Mouse (Mus musculus) olfactory bulb, adult 2 months (tissue): Measurements from ENCODE around the gene Nme2. TPM values are rescaled to one million over a fixed set of nuclear protein-coding genes. Genes with fewer than 3 reads are reported as not detected.

Experiments used
- H3K27ac ChIP-seq: fragments of 200-500 bp; 2 replicates; pipeline ENCODE4 v1.5.1; 2012; ENCODE audit warnings: low read depth, low read length; ENCODE audit not compliant: insufficient read depth
- H3K4me1 ChIP-seq: fragments of 200-500 bp; 2 replicates; pipeline ENCODE4 v1.6.1; 2012; ENCODE audit warnings: low read length; ENCODE audit not compliant: control insufficient read depth, insufficient read depth
- H3K4me3 ChIP-seq: fragments of 200-500 bp; 2 replicates; pipeline ENCODE4 v1.5.1; 2012; ENCODE audit warnings: mild to moderate bottlenecking, low read depth, low read length, moderate library complexity; ENCODE audit not compliant: insufficient read depth
- CTCF ChIP-seq: fragments of 200-500 bp; IDR thresholded peaks from 2 replicates; pipeline ENCODE4 v1.5.1; 2012; ENCODE audit warnings: low read depth, mild to moderate bottlenecking, low read length, moderate library complexity; ENCODE audit not compliant: insufficient read depth
- POLR2A ChIP-seq: fragments of 200-500 bp; IDR thresholded peaks from 2 replicates; pipeline ENCODE4 v1.6.1; 2012; ENCODE audit warnings: mild to moderate bottlenecking, low read depth, low read length, moderate library complexity; ENCODE audit not compliant: insufficient read depth
- WGBS: fragments of 180-500 bp; shearing (Covaris S2); methylation state at CpG from one replicate; pipeline ENCODE4 v1.1.7; 2018; 5-methylcytosine and 5-hydroxymethylcytosine counted together
- polyA plus RNA-seq: library from polyadenylated mRNA; stranded (reverse); fragments of >200 nt; gene quantifications from 2 replicates; pipeline ENCODE4 v1.2.4, GENCODE M21; 2012; ENCODE audit warnings: low replicate concordance; ENCODE audit not compliant: missing spikeins, insufficient read depth, insufficient read length

The Nme2 gene
- polyA plus RNA-seq, 1 experiment = not detected

- no peak overlapping the region for H3K27ac ChIP-seq
- H3K4me3 ChIP-seq = no peak overlapping the region
- TF ChIP-seq CTCF = no peak
- WGBS = 90% methylated on average over 3 of the region's 3 CpGs
- H3K4me1 ChIP-seq = peaks cover 2% of the 10 kb centered on the region; the same call in 1 of the 2 replicates
Observed at GRCm38 (mm10) chr11:93911603-93912002, 44.5 kb downstream of the Nme2 start.

GRCm38 (mm10) chr11:93908829-93909228, 47.2 kb downstream of the Nme2 start:
- Histone ChIP-seq H3K4me3 (no peak overlapping the region), H3K27ac (no peak overlapping the region), H3K4me1 (peaks cover 2% of the 10 kb centered on the region; the same call in 1 of the 2 replicates)
- TF ChIP-seq POLR2A (no peak), CTCF (no peak)
- 78% methylated on average over 9 of the region's 9 CpGs for WGBS

- 79% methylated on average over 3 of the region's 3 CpGs for WGBS
- Histone ChIP-seq H3K4me1 (no peaks in the 10 kb centered on the region), H3K27ac (no peak overlapping the region), H3K4me3 (no peak overlapping the region)
- TF ChIP-seq CTCF (no peak), POLR2A (no peak)
Observed at GRCm38 (mm10) chr11:93907839-93908238, 48.2 kb downstream of the Nme2 start.

GRCm38 (mm10) chr11:93906834-93907233, 49.2 kb downstream of the Nme2 start:
- H3K27ac ChIP-seq = no peak overlapping the region
- no peak for TF ChIP-seq POLR2A
- no peak for TF ChIP-seq CTCF
- H3K4me1 ChIP-seq = no peaks in the 10 kb centered on the region
- H3K4me3 ChIP-seq = no peak overlapping the region
- WGBS = 82% methylated on average over 4 of the region's 4 CpGs

Other genes with a start within 250 kb of the Nme2 start
- gene Utp18, start 70.5 kb downstream of the Nme2 start, polyA plus RNA-seq = not detected in 2 replicates
- not detected in 2 replicates for gene Mbtd1, start 70.4 kb downstream of the Nme2 start, polyA plus RNA-seq
- gene Gm20390, start 12.0 kb upstream of the Nme2 start, polyA plus RNA-seq = not detected in 2 replicates
- not detected in 2 replicates for gene Nme1, start 12.3 kb upstream of the Nme2 start, polyA plus RNA-seq
- gene Spag9, start 39.8 kb upstream of the Nme2 start, polyA plus RNA-seq = 93.3 and 117 TPM in 2 replicates